Mouse (Mus musculus) central nervous system, embryonic 11.5 days (tissue): ENCODE results near the gene Fto. TPM values are rescaled to one million over a fixed set of nuclear protein-coding genes. Genes with fewer than 3 reads are reported as not detected.

Source experiments
- polyA plus RNA-seq: library from polyadenylated mRNA; depleted of rRNA; stranded (reverse); fragments of >200 nt; gene quantifications from 2 replicates; pipeline ENCODE4 v1.2.3, GENCODE M21; 2012; rRNA removed

The Fto gene
- polyA plus RNA-seq, result 53.7 and 64.2 TPM in 2 replicates

DNA sequence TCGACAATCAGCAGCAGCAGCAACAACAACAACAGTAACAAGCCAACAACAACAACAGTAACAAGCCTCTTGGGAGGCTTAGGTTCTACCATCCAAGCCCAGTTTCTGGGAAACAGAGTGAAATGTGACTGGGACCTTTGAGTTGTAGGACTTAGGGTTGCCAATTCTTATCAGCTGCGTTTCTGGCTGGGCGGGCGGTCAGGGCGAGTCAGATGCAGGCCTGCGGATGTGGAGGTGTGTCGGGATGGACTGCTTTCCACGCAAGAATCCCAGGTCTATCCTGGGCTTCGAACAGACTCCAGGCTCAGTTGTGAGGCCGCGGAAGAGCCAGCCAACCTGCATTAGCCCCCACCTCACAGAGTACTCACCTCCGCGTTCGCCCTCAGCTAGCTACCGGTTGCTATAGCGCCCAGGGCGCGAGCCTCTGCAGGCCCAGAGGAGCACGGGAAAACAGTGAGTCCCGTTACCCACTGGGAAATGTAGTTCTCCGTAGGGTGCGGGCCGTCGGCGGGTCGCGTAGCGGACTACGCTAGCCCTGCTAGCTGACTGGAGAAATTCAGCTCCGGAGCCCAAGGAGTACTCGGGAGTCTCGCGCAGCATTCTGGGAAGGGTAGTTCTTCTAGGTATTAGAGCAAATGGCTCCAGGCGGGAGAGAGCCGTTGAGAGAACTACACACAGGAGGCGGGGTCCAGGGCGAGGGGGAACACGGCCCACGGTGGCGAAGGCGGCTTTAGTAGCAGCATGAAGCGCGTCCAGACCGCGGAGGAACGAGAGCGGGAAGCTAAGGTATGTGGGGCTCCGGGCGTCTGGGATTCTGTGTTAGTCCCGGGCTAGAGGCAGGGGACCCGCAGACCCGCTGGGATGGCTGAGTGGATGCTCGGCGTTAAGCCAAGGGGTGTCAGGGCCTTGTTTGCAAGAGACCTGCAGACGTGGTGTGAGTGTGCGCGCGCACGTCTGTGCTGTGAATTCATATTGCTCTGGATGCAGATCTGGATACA lies at the start of gene Fto, which contains the start of gene Rpgrip1l:
Gene Fto (plus strand): TSS at position 691 of the 998 bp plus-strand sequence.
Gene Rpgrip1l (minus strand): TSS at position 428 of the 998 bp plus-strand sequence.

Other genes starting within 250 kb of the Fto start
- gene Rbl2, start 243.5 kb upstream of the Fto start, polyA plus RNA-seq, result 9.8 and 14.6 TPM in 2 replicates
- 46.2 and 47.5 TPM in 2 replicates for gene Aktip, start 113.5 kb upstream of the Fto start, polyA plus RNA-seq
- gene Rpgrip1l, start 263 bp upstream of the Fto start, polyA plus RNA-seq, result 6.9 and 8.3 TPM in 2 replicates